Mouse (Mus musculus) lung, postnatal 0 days (tissue): Measurements from ENCODE around the gene Atad2b. TPM values are rescaled to one million over a fixed set of nuclear protein-coding genes. Genes with fewer than 3 reads are reported as not detected.

Experiments used
- ATAC-seq: fragments of 200-750 bp; cut with Nextera tagmentation; 2 replicates; pipeline ENCODE4 v1.8.0; 2017; ENCODE audit warnings: moderate library complexity
- DNase-seq: peaks from one replicate; pipeline ENCODE4 v3.0.0-alpha.2; 2016; ENCODE audit warnings: low spot score
- H3K27ac ChIP-seq: fragments of 300-500 bp; sonication (generic); 2 replicates; pipeline ENCODE4 v1.5.1; 2014; ENCODE audit warnings: antibody characterized with exemption, mild to moderate bottlenecking, low read length, mixed read lengths
- H3K27me3 ChIP-seq: fragments of 300-500 bp; sonication (generic); replicated peaks from 2 replicates; pipeline ENCODE4 v1.6.1; 2014; ENCODE audit warnings: low read length, mixed read lengths; ENCODE audit not compliant: insufficient read depth
- H3K36me3 ChIP-seq: fragments of 300-500 bp; sonication (generic); 2 replicates; pipeline ENCODE4 v1.6.1; 2014; ENCODE audit warnings: low read length, mixed read lengths; ENCODE audit not compliant: insufficient read depth
- H3K4me1 ChIP-seq: fragments of 300-500 bp; sonication (generic); 2 replicates; pipeline ENCODE4 v1.6.1; 2014; ENCODE audit warnings: antibody characterized with exemption, low read depth, low read length, mixed read lengths; ENCODE audit not compliant: insufficient read depth
- H3K4me2 ChIP-seq: fragments of 300-500 bp; sonication (generic); replicated peaks from 2 replicates; pipeline ENCODE4 v1.6.1; 2014; ENCODE audit warnings: low read depth, mild to moderate bottlenecking, low read length, moderate library complexity, mixed read lengths
- H3K4me3 ChIP-seq: fragments of 300-500 bp; sonication (generic); 2 replicates; pipeline ENCODE4 v1.5.1; 2014; ENCODE audit warnings: low read depth, low read length
- H3K9ac ChIP-seq: fragments of 300-500 bp; sonication (generic); replicated peaks from 2 replicates; pipeline ENCODE4 v1.6.1; 2014; ENCODE audit warnings: low read depth, mild to moderate bottlenecking
- H3K9me3 ChIP-seq: fragments of 300-500 bp; sonication (generic); 2 replicates; pipeline ENCODE4 v1.6.1; 2016; ENCODE audit warnings: low read length, mixed read lengths
- CTCF ChIP-seq: IDR thresholded peaks from 2 replicates; pipeline ENCODE4 v1.5.1; 2016; ENCODE audit warnings: antibody characterized with exemption, mild to moderate bottlenecking
- EP300 ChIP-seq: IDR thresholded peaks from 2 replicates; pipeline ENCODE4 v1.6.1; 2016; ENCODE audit warnings: antibody characterized with exemption, mild to moderate bottlenecking, control low read depth
- WGBS: fragments of 180-500 bp; shearing (Covaris S2); extraction: QIAGEN DNeasy Blood & Tissue Kit; methylation state at CpG from one replicate; pipeline ENCODE4 v1.1.7; 2014; 5-methylcytosine and 5-hydroxymethylcytosine counted together
- polyA plus RNA-seq: library from polyadenylated mRNA; unstranded; fragments of >200 nt; fragmentation: Nextera tagmentation; extraction: Ambion mirVana; gene quantifications from 2 replicates; pipeline ENCODE4 v1.2.1, GENCODE M21; 2015

Atad2b gene
- 8.2 and 8.8 TPM in 2 replicates for polyA plus RNA-seq

GRCm38 (mm10) chr12:4916994-4917804, at the start of gene Atad2b:
TSS of gene Atad2b (plus strand) at chr12:4917353.
- H3K36me3 ChIP-seq: no peaks in the 10 kb centered on the region
- H3K4me1 ChIP-seq: peaks cover 5% of the 10 kb centered on the region; the same call in 1 of the 2 replicates
- under 1% methylated on average over 79 of the region's 89 CpGs for WGBS
- peak; percentile 96 for ATAC-seq
- TF ChIP-seq EP300: no peak
- TF ChIP-seq CTCF: peak; percentile 99
- H3K4me3 ChIP-seq: peak within 1 kb of the TSS; percentile 100
- DNase-seq: peak; percentile 96
- H3K4me2 ChIP-seq: peak within 1 kb of the TSS; percentile 75
- peak within 1 kb of the TSS; percentile 98 for H3K27ac ChIP-seq
- H3K9me3 ChIP-seq: no peaks in the 10 kb centered on the region
- no peaks in the 10 kb centered on the region for H3K27me3 ChIP-seq
- H3K9ac ChIP-seq: peak within 1 kb of the TSS; percentile 99

- ATAC-seq (no peak), DNase-seq (no peak)
- H3K9me3 ChIP-seq: no peaks in the 10 kb centered on the region
- H3K4me3 ChIP-seq: no peak overlapping the region
- no peaks in the 10 kb centered on the region for H3K27me3 ChIP-seq
- H3K36me3 ChIP-seq: no peaks in the 10 kb centered on the region
- H3K27ac ChIP-seq: no peak overlapping the region
- H3K4me1 ChIP-seq: peaks cover 3% of the 10 kb centered on the region
- no peak overlapping the region for H3K9ac ChIP-seq
- H3K4me2 ChIP-seq: no peak overlapping the region
- TF ChIP-seq EP300 (no peak), CTCF (no peak)
- WGBS: 82% methylated on average over 8 of the region's 8 CpGs
These were observed 48.2 kb upstream of the Atad2b start for GRCm38 (mm10) chr12:4868924-4869323.

GRCm38 (mm10) chr12:4871260-4871659, 45.9 kb upstream of the Atad2b start:
- Histone ChIP-seq H3K9ac (no peak overlapping the region), H3K27me3 (no peaks in the 10 kb centered on the region), H3K4me3 (no peak overlapping the region), H3K4me1 (peaks cover 11% of the 10 kb centered on the region), H3K4me2 (no peak overlapping the region), H3K36me3 (no peaks in the 10 kb centered on the region), H3K27ac (no peak overlapping the region), H3K9me3 (no peaks in the 10 kb centered on the region)
- no peak for ATAC-seq
- WGBS: 87% methylated on average over 5 of the region's 5 CpGs
- TF ChIP-seq CTCF (no peak), EP300 (no peak)
- DNase-seq: no peak

- 51% methylated on average over 4 of the region's 4 CpGs for WGBS
- ATAC-seq (no peak), DNase-seq (no peak)
- Histone ChIP-seq H3K4me3 (no peak overlapping the region), H3K9me3 (no peaks in the 10 kb centered on the region), H3K36me3 (no peaks in the 10 kb centered on the region), H3K4me1 (peaks cover 11% of the 10 kb centered on the region), H3K27me3 (no peaks in the 10 kb centered on the region), H3K4me2 (no peak overlapping the region), H3K9ac (no peak overlapping the region), H3K27ac (no peak overlapping the region)
- TF ChIP-seq CTCF (no peak; the same call in 1 of the 2 replicates), EP300 (no peak)
These were observed 44.9 kb upstream of the Atad2b start for GRCm38 (mm10) chr12:4872273-4872672.

GRCm38 (mm10) chr12:4872983-4873477, 44.1 kb upstream of the Atad2b start:
- no peak overlapping the region for H3K27ac ChIP-seq
- DNase-seq (no peak), ATAC-seq (no peak)
- 67% methylated on average over 5 of the region's 5 CpGs for WGBS
- no peaks in the 10 kb centered on the region for H3K36me3 ChIP-seq
- H3K4me3 ChIP-seq: no peak overlapping the region
- peaks cover 11% of the 10 kb centered on the region for H3K4me1 ChIP-seq
- TF ChIP-seq CTCF: no peak
- no peak for TF ChIP-seq EP300
- H3K9ac ChIP-seq: no peak overlapping the region
- no peaks in the 10 kb centered on the region for H3K9me3 ChIP-seq
- no peak overlapping the region for H3K4me2 ChIP-seq
- no peaks in the 10 kb centered on the region for H3K27me3 ChIP-seq

- no peak for DNase-seq
- H3K27ac ChIP-seq: no peak overlapping the region
- H3K36me3 ChIP-seq: no peaks in the 10 kb centered on the region
- H3K27me3 ChIP-seq: no peaks in the 10 kb centered on the region
- ATAC-seq: no peak
- no peak overlapping the region for H3K9ac ChIP-seq
- no peak for TF ChIP-seq EP300
- TF ChIP-seq CTCF: no peak
- H3K4me2 ChIP-seq: peak overlapping the region; percentile 65
- 0 out of 2 replicates have a peak overlapping the region, but pooled peaks have one; percentile 31 for H3K4me3 ChIP-seq
- whole genome bisulfite sequencing: 78% methylated on average over 6 of the region's 6 CpGs
- H3K9me3 ChIP-seq: no peaks in the 10 kb centered on the region
- H3K4me1 ChIP-seq: peaks cover 11% of the 10 kb centered on the region
These were observed 43.6 kb upstream of the Atad2b start for GRCm38 (mm10) chr12:4873531-4873930.
